ENCODE assay signal across 8 mouse cellular contexts in genomic region chr2:20672803-20673603, GRCm38 (mm10).
DNase-seq lines count a peak whose midpoint lies in the region; ATAC-seq lines count a peak whose summit lies in the region.

No protein-coding gene starts in this region.

- H3K9me3 ChIP-seq in liver, embryonic 12.5 days (replicated peaks): no peaks in the 10 kb centered on the region
- no peaks in the 10 kb centered on the region for H3K9me3 ChIP-seq in limb, embryonic 11.5 days (ENCODE audit: control insufficient read depth, low read length)
- no peaks in the 10 kb centered on the region for H3K9me3 ChIP-seq in neural tube, embryonic 12.5 days

- DNase-seq in liver: peak; percentile 50
- peak; percentile 78 to 81 for DNase-seq in cerebellum, postnatal 10 days
- peak; percentile 38 to 63 for DNase-seq in frontal cortex, postnatal 25 days (ENCODE audit: low spot score in 2 of 2)
- peak; percentile 64 for DNase-seq in kidney, adult 9 months
- peak; percentile 63 for DNase-seq in limb, embryonic 11.5 days (ENCODE audit: low spot score)
- peak; percentile 43 for DNase-seq in yolk sac, embryonic 10.5 days (ENCODE audit: low spot score)

- no peak overlapping the region for H3K4me3 ChIP-seq in liver, embryonic 12.5 days
- no peak overlapping the region for H3K4me3 ChIP-seq in limb, embryonic 11.5 days (ENCODE audit: low read depth, low read length)
- H3K4me3 ChIP-seq in neural tube, embryonic 12.5 days: no peak overlapping the region

- H3K27me3 ChIP-seq in liver, embryonic 12.5 days (replicated peaks): no peaks in the 10 kb centered on the region
- no peaks in the 10 kb centered on the region for H3K27me3 ChIP-seq in limb, embryonic 11.5 days (ENCODE audit: control insufficient read depth, insufficient read depth, low read length)
- no peaks in the 10 kb centered on the region for H3K27me3 ChIP-seq in neural tube, embryonic 12.5 days (replicated peaks)

- H3K36me3 ChIP-seq in liver, embryonic 12.5 days: no peaks in the 10 kb centered on the region
- H3K36me3 ChIP-seq in limb, embryonic 11.5 days (ENCODE audit: control insufficient read depth, insufficient read depth, low read length): no peaks in the 10 kb centered on the region
- no peaks in the 10 kb centered on the region for H3K36me3 ChIP-seq in neural tube, embryonic 12.5 days

- no peak overlapping the region for H3K9ac ChIP-seq in liver, embryonic 12.5 days
- no peak overlapping the region for H3K9ac ChIP-seq in limb, embryonic 11.5 days (ENCODE audit: low read length)
- H3K9ac ChIP-seq in neural tube, embryonic 12.5 days: no peak overlapping the region

- no peak overlapping the region for H3K27ac ChIP-seq in liver, embryonic 12.5 days
- no peak overlapping the region for H3K27ac ChIP-seq in limb, embryonic 11.5 days (replicated peaks; ENCODE audit: low read depth, low read length)
- H3K27ac ChIP-seq in neural tube, embryonic 12.5 days: no peak overlapping the region

- H3K4me2 ChIP-seq in liver, embryonic 12.5 days: no peak overlapping the region
- no peak overlapping the region for H3K4me2 ChIP-seq in limb, embryonic 11.5 days (ENCODE audit: low read depth, severe bottlenecking)
- H3K4me2 ChIP-seq in neural tube, embryonic 12.5 days (replicated peaks): no peak overlapping the region

- no peaks in the 10 kb centered on the region for H3K4me1 ChIP-seq in liver, embryonic 12.5 days
- H3K4me1 ChIP-seq in limb, embryonic 11.5 days (ENCODE audit: control insufficient read depth, insufficient read depth, low read length): no peaks in the 10 kb centered on the region
- H3K4me1 ChIP-seq in neural tube, embryonic 12.5 days: no peaks in the 10 kb centered on the region

- 55% methylated on average over 9 of the region's 9 CpGs for WGBS in liver, embryonic 12.5 days (ENCODE audit: insufficient replicate concordance)
- WGBS in limb, embryonic 11.5 days: 70% methylated on average over 9 of the region's 9 CpGs
- 73% methylated on average over 9 of the region's 9 CpGs for WGBS in neural tube, embryonic 12.5 days

- no peak for ATAC-seq in liver, embryonic 12.5 days
- no peak for ATAC-seq in limb, embryonic 11.5 days (ENCODE audit: insufficient number of reproducible peaks, low FRiP score, low TSS enrichment, low read depth)
- ATAC-seq in neural tube, embryonic 12.5 days (ENCODE audit: low FRiP score, low read depth): peak; percentile 61; the same call in 1 of the 2 replicates
